In genomic region chr1:135156300-135156699, GRCm38 (mm10) we compare ENCODE assay signal across 15 mouse cellular contexts. TPM values are rescaled to one million over a fixed set of nuclear protein-coding genes. Genes with fewer than 3 reads are reported as not detected.
A peak's percentile ranks its signal among the peaks of the same experiment; 100 is the strongest.
DNase-seq lines count a peak whose midpoint lies in the region; ATAC-seq lines count a peak whose summit lies in the region.
"Had no signal": no experiment of that assay in that cellular context is flagged by ENCODE, and none has a peak within 500 bp of the region (broad histone marks: within the 10 kb centered on the region; RNA-seq: fewer than 3 reads in every experiment).

No protein-coding gene starts in this region.

- H3K4me1 ChIP-seq in hindbrain, embryonic 14.5 days (replicated peaks; ENCODE audit: control insufficient read depth, insufficient read depth, low read length) = peaks cover 35% of the 10 kb centered on the region; the same call in 1 of the 2 replicates
- H3K4me1 ChIP-seq in hindbrain, embryonic 12.5 days = peaks cover 30% of the 10 kb centered on the region

- intact Hi-C loops in heart, postnatal 10 days (cut with DNase I) = loop anchor here (10.0 kb wide), 1 partner anchor 539 kb away; no protein-coding TSS in a partner anchor
- intact Hi-C loops in gastrocnemius, postnatal 36 days (cut with DNase I) = no loop called here

- WGBS in hindbrain, embryonic 14.5 days = 85% methylated on average over 6 of the region's 6 CpGs
- WGBS in hindbrain, embryonic 12.5 days = 90% methylated on average over 6 of the region's 6 CpGs

- peaks cover 50% of the 10 kb centered on the region for H3K36me3 ChIP-seq in hindbrain, embryonic 14.5 days (replicated peaks; ENCODE audit: control insufficient read depth, insufficient read depth)
- peaks cover 31% of the 10 kb centered on the region for H3K36me3 ChIP-seq in hindbrain, embryonic 12.5 days

- H3K9me3 ChIP-seq in hindbrain, embryonic 14.5 days (ENCODE audit: control insufficient read depth, low read length) = no peaks in the 10 kb centered on the region
- no peaks in the 10 kb centered on the region for H3K9me3 ChIP-seq in hindbrain, embryonic 12.5 days (replicated peaks)
- H3K9me3 ChIP-seq: intestine, embryonic 15.5 days; limb, embryonic 10.5 days had no signal

- no peaks in the 10 kb centered on the region for H3K27me3 ChIP-seq in hindbrain, embryonic 14.5 days (ENCODE audit: control insufficient read depth, insufficient read depth, low read length)
- H3K27me3 ChIP-seq in hindbrain, embryonic 12.5 days = no peaks in the 10 kb centered on the region
- H3K27me3 ChIP-seq: intestine, embryonic 15.5 days had no signal

- ATAC-seq in hindbrain, embryonic 14.5 days (ENCODE audit: low FRiP score) = no peak
- ATAC-seq in hindbrain, embryonic 12.5 days (ENCODE audit: low FRiP score) = no peak
- ATAC-seq: intestine, embryonic 15.5 days had no signal

- H3K27ac ChIP-seq in hindbrain, embryonic 14.5 days = peak overlapping the region; percentile 18; the same call in 1 of the 2 replicates
- no peak overlapping the region for H3K27ac ChIP-seq in hindbrain, embryonic 12.5 days
- H3K27ac ChIP-seq: intestine, embryonic 15.5 days; limb, embryonic 10.5 days; liver, embryonic 14.5 days had no signal

- no peak overlapping the region for H3K4me3 ChIP-seq in hindbrain, embryonic 14.5 days (replicated peaks; ENCODE audit: low read length)
- H3K4me3 ChIP-seq in hindbrain, embryonic 12.5 days = no peak overlapping the region
- H3K4me3 ChIP-seq: intestine, embryonic 15.5 days; limb, embryonic 10.5 days had no signal

- no peak overlapping the region for H3K9ac ChIP-seq in hindbrain, embryonic 14.5 days
- H3K9ac ChIP-seq in hindbrain, embryonic 12.5 days = no peak overlapping the region
- H3K9ac ChIP-seq: intestine, embryonic 15.5 days; liver, embryonic 14.5 days had no signal

- no peak overlapping the region for H3K4me2 ChIP-seq in hindbrain, embryonic 14.5 days (replicated peaks)
- no peak overlapping the region for H3K4me2 ChIP-seq in hindbrain, embryonic 12.5 days (replicated peaks)
- H3K4me2 ChIP-seq: intestine, embryonic 15.5 days had no signal

- no peak for DNase-seq in hindbrain, embryonic 14.5 days (ENCODE audit: low spot score)
- peak; percentile 34 for DNase-seq in MN1 (ENCODE audit: low spot score)
- DNase-seq in heart, adult 8-10 months (ENCODE audit: low spot score) = peak; percentile 53
- peak; percentile 83 to 84 for DNase-seq in heart, postnatal 10 days
- no peak for DNase-seq in urinary bladder, postnatal 14 days (ENCODE audit: low spot score)
- no peak for DNase-seq in gastrocnemius, postnatal 36 days
- DNase-seq in Muller cell, postnatal 12 days (ENCODE audit: inconsistent ontology term) = no peak
- DNase-seq: gastrocnemius, postnatal 14 days; right cerebral cortex, postnatal 4 days had no signal

RNA-seq across cellular contexts. Expression of gene Arl8a, which starts 9.7 kb away (rescaled TPM):
- polyA plus RNA-seq in hindbrain, embryonic 14.5 days (2014; fragmentation: Nextera tagmentation; extraction: Ambion mirVana) = 354 and 383 TPM in 2 replicates
- 171 and 183 TPM in 2 replicates for polyA plus RNA-seq in hindbrain, embryonic 12.5 days (2016; fragmentation: Nextera tagmentation; extraction: Ambion mirVana)
- 10 to 100 TPM; 19.0 to 21.4 (median 20.7) TPM for total RNA-seq in heart, adult 8-10 months (2022)
- total RNA-seq in heart, postnatal 10 days (2021) = 10 to 100 TPM; 29.9 to 31.8 TPM
- total RNA-seq in gastrocnemius, postnatal 36 days (2021) = 10 to 100 TPM; 15.6 to 16.9 TPM

RNA-seq across cellular contexts. Expression of gene Gpr37l1, which starts 11.2 kb away (rescaled TPM):
- 0.68 and 1.5 TPM in 2 replicates for polyA plus RNA-seq in hindbrain, embryonic 14.5 days (2014; fragmentation: Nextera tagmentation; extraction: Ambion mirVana)
- 0.10 and 0.12 TPM in 2 replicates for polyA plus RNA-seq in hindbrain, embryonic 12.5 days (2016; fragmentation: Nextera tagmentation; extraction: Ambion mirVana)
- total RNA-seq in heart, adult 8-10 months (2022) = under 1 TPM; 0.44 to 0.71 (median 0.65) TPM
- total RNA-seq in heart, postnatal 10 days (2021) = under 1 TPM in 1 of 2 experiments, not detected in 1; 0.29 TPM
- total RNA-seq in gastrocnemius, postnatal 36 days (2021) = under 1 TPM; 0.26 to 0.42 TPM
- polyA plus RNA-seq: kidney, embryonic 16.5 days; limb, embryonic 10.5 days had no signal

RNA-seq across cellular contexts. Expression of gene Ptpn7, which starts 23.8 kb away (rescaled TPM):
- polyA plus RNA-seq in hindbrain, embryonic 14.5 days (2014; fragmentation: Nextera tagmentation; extraction: Ambion mirVana) = 0.11 and 0.22 TPM in 2 replicates
- polyA plus RNA-seq in hindbrain, embryonic 12.5 days (2016; fragmentation: Nextera tagmentation; extraction: Ambion mirVana) = 1.2 TPM in 2 replicates
- total RNA-seq in heart, adult 8-10 months (2022) = 1 to 10 TPM in 1 of 4 experiments, under 1 TPM in 3; 0.34 to 1.5 (median 0.49) TPM
- total RNA-seq in heart, postnatal 10 days (2021) = under 1 TPM; 0.60 to 0.82 TPM
- under 1 TPM; 0.27 to 0.56 TPM for total RNA-seq in gastrocnemius, postnatal 36 days (2021)
- total RNA-seq: layer of hippocampus, postnatal 14 days had no signal

RNA-seq across cellular contexts. Expression of gene Lgr6, which starts 51.2 kb away (rescaled TPM):
- polyA plus RNA-seq in hindbrain, embryonic 14.5 days (2014; fragmentation: Nextera tagmentation; extraction: Ambion mirVana) = 1.2 and 1.4 TPM in 2 replicates
- 0.70 and 0.90 TPM in 2 replicates for polyA plus RNA-seq in hindbrain, embryonic 12.5 days (2016; fragmentation: Nextera tagmentation; extraction: Ambion mirVana)
- total RNA-seq in heart, adult 8-10 months (2022) = 10 to 100 TPM; 12.9 to 17.9 (median 15.9) TPM
- 10 to 100 TPM; 12.3 to 17.4 TPM for total RNA-seq in heart, postnatal 10 days (2021)
- under 1 TPM; 0.39 to 0.51 TPM for total RNA-seq in gastrocnemius, postnatal 36 days (2021)

Comparison
In these comparisons a context has a peak if more than half of its experiments do, and no peak if none do; other contexts are left out.
1. DNase-seq: peak in MN1 (single experiment), heart, adult 8-10 months (single experiment) and heart, postnatal 10 days (2 of 2); none in hindbrain, embryonic 14.5 days (single experiment), urinary bladder, postnatal 14 days (single experiment), gastrocnemius, postnatal 36 days (0 of 2) and Muller cell, postnatal 12 days (single experiment).